Mouse (Mus musculus) heart, postnatal 4 days (tissue): Measurements from ENCODE around the gene Psma6. TPM values are rescaled to one million over a fixed set of nuclear protein-coding genes. Genes with fewer than 3 reads are reported as not detected.
"Not testable (repeated sequence)": the region's sequence is repeated elsewhere in the genome, so short reads cannot be mapped to it uniquely, and the experiment has no call there.

Experiments
- DNase-seq: peaks from one replicate; pipeline ENCODE4 v3.0.0; 2021
- total RNA-seq, 2 experiments: library from RNA; stranded (reverse); gene quantifications; 2 replicates each; pipeline ENCODE4 v1.2.3; 2021

The Psma6 gene
- total RNA-seq, 2 experiments from 2014 or later, result 192 to 195 TPM

DNA sequence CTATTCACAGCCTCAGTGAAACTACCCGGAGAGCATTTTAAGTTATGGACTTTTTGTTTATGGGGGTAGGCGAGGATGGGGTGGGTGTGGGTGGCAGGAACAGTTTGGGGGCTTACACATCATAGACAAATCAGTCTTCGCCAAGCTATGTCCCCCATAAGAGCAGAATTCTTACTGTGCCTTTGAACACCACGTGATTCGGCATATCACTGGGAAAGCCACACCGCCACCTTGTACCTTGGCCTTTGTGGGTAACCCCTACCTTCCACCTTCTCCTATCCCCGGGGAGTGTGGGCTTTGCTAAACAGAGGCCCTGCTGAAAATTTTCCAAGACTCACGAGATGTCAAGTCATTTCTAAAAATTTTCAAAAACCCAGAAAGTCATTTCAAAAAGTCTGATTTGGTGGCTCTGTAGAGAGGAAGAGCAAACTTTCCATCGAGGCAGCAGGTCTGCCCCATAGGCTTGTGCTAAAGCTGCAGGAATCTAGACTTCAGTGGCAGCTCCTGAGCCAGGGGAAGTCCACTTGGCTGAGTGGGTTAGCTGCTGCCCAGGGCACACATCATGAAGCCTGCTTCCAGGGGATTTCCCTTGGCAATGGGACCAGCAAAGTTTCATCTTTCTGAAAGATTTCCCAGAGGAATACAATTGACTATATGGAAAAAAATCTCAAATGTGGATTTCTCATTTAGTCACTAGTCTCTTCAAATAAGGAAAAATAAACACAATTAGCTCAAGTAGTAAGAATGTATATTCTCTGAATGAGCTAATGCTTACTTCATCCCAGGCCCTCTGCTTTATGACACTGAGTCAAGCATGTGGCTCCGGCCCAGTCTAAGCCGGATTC, 8.9 kb downstream of the Psma6 start:
- no peak for DNase-seq

DNA sequence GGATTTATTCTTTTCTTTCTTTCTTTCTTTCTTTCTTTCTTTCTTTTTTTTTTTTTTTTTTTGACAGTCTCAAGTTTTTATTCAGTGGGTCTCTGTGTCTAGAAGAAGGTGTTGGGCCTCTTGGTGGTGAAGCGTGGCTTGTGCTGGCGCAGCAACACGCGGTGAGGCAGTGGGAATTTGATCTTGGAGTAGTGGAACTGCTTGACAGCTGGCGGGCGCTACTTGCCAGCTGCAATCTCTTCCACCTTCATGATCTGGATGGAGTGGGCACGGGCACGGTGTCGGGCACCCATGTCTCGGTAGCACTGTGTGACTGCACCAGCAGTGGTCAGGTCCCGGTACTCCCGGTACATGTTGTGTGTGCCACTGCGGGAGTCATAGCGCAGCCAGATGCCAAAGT, 11.6 kb downstream of the Psma6 start:
- not testable (repeated sequence) for DNase-seq

DNA sequence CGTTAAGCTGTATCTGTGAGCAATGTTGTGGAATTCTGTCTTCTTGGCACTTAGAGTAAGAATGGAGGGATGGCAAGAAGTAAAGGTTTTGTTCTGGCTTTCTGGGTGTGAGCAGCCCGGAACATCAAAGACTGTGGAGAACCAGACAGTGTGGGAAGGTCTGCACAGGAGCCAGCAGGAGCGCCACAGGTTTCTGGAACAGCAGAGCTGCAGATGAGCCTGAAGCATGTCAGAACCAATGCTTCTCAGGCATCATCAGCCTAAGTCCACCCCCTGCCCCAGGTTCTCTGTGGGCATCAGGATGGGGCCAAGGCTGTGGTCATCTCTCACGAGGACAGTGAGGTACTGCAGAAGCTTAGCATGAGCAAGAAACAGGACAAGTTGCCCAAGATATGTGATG, 12.5 kb downstream of the Psma6 start:
- DNase-seq, result no peak

DNA sequence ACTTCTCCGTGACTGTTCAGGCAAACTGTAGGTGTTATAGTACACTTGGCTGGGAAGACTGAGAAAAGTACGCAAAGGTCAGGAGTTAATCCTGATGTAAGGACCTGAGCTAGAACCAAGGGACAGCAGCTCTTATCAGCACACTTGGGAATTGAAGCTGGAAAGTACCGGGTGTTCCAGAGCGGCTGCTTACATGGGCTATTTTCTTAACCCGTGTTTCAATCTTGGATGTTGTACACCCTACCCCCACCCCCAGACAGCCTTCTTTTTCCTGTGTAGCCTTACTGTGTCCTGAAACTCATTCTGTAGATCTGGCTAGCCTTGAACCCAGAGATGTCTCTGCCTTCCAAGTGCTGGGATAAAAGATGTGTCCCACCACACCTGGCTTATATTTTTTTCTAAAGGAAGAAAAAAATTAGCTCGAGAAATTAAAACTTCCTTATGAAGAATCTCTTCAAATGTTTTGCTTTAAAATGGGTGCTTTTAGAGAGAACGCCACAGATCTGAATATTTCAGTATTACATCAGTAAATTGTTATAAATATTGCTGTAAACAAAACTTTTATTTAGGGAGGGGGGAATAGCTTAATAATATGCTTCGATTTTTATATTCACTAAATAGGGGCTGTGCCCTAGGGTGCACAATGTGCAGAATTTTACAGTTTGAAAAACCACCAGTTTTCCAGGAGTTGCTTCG, 13.7 kb downstream of the Psma6 start:
- no peak for DNase-seq

DNA sequence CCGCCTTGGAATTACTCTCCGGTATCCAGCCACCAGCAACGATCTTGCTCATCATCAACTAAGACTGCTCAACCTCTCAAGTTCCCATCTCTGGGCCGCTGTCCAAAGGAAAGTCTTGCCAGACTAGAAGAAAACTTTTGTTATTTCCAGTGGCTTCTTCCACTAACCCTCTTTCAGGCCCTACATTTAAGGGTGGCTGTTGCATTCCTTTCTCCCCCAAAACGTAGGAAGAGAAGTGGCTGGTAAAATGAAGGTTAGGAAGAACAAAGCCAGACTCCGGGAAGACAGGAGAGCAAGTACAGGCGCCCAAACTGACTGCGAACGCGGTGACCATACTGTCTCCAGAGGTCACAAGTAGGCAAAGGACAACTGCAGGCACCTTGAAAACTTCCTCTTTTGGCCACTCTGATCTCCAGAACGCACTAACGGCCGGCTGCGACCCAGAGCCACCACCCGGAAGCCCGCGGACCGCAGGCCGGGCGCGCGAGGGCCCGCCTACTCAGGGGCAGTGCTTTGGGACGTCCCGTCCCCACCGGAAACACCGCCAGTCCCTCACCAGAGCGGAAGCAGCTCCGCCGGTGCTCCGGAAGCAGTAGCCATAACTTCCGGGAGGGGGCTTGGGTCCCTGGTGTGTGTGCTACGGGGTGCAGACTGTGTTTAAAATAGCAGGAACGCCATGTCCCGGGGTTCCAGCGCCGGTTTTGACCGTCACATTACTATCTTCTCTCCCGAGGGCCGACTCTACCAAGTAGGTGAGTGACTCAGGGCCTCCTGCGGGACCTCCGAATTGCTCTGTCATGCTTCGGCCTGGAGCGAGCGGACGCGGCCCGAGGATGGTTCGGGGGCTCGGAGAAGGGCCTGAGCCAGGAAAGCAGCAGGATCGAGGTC, 14.5 kb downstream of the Psma6 start:
- DNase-seq, result peak; percentile 93

DNA sequence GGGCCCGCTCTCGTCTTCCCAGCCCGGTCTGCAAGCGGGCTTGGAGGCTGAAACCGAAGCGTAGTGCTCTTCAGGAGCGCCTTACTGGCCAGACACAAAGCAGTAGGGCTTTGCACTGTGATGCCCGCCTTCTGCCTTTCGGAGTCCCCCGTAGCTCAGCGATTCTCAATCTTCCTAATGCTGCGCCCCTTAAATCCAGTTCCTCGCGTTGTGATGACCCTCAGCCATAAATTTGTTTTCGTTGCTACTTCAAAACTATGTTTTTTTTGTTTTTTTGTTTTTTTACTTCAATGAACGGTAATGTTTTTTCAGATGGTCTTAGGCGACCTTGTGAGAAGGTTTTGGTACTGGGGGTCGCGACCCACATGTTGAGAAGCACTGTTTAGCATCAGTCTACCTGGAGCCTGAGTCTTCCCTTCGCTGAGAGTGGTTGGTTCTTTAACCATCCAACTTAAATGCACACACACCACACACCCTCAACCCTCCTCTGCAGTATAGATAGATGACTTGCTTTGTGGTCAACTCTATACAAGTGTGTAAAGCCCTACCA, 15.2 kb downstream of the Psma6 start:
- DNase-seq, result no peak

DNA sequence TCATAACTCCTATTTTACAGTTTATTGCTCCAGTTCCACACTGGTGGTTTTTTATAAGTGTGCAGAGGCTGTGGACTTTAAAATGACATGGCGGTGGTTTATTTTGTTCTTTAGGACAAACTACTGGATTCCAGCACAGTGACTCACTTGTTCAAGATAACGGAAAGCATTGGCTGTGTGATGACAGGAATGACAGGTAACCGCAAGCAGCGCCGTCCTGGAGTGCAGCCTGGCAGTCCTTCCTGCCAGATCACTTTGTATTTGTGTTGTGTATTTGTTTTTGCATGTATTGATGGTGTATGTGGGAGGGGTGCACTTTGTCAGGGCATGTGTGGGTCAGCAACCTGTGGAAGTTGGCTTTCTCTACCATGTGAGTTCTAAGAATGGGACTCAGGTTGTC, 23.9 kb downstream of the Psma6 start:
- no peak for DNase-seq

DNA sequence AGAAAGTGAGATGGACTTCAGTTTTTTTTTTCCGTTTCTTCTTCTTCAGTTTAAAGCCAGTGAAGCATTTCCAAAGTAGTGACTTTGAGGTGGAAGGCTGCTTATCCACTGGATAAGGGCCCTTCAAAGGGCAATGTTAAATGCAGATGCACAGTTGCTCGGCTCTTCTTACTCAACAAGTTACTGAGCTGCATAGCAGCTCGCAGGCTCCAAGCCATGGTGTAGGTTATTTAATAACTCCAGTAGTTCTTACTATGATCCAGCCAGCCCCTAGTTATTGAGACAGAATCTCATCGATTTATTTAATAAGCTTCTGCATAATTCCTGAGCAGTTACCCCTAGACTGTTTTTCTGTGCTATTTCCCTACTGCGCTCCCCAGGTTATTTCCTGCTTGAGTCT, 31.2 kb downstream of the Psma6 start:
- no peak for DNase-seq

DNA sequence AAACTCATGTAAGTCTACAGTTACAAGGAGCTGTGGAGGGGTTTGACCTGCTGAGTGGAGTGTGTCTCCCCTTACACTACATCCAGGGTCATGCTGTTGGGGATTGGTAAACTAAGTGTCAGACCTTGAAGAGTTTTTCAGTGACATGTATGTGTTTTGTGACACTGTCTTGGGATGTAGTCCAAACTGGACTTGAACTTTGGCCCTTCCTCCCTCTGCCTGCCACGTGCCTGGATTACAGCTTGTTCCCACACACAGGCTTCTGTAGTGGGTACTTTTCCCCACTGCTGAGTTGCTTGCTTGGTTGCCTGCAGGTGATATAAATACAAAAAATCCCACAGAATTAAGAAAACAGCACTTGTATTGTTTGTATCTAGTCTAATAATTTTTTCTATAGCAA, 31.7 kb downstream of the Psma6 start:
- DNase-seq, result no peak

DNA sequence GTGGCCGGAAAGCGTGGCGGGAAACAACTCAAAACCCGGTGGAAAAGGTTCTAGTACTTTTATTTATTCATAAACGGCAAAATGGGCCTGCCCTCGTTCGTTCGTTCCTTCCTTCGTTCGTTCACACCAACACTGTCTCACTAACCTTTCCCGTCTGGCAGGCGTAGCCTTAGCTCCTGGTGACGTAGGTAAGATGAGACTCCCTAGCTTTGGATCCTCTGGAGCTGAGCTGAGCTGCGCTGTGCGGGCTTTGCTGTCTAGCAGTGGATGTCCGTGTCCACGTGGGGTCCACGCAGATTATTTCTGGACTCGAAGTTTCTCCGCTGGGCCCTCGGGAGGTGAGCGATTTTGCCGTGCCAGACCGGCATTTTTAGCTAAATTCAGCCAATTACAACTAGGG, 36.2 kb downstream of the Psma6 start:
- DNase-seq, result no peak

DNA sequence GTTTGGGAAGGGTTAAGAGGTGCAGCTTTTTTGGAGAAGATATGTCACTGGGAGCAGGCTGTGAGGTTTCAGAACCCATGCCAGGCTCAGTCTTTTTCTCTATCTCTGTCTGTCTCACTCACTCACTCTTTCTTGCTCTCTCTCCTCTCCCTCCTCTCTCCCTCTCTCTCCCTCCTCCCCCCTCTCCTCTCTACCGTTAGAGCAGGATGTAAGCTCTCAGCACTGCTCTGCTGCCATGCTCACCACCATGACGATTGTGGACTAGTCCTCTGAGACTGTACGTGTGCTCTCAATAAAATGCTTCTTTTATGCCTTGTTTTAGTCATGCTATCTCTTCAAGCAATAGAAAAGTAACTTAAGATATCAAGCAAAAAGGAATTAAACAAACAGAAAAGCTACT, 38.0 kb downstream of the Psma6 start:
- no peak for DNase-seq

DNA sequence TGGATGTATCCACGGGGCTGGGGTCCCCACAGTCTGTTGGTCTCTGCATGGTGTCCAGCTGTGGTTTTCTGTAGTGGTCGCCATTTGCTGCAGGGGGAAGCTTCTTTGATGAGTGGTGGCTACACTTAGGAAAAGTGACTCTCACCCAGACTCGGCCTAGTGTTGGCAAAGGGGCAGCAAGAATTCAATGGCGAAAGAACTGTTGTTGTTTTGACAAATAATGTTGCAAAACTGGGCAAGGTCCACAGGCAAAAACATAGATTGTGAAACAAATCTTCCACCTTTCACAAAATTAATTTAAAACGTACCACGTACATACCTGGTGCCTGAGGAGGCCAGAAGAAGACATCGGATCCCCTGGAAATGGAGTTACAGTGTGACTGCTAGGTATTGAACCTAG, 42.3 kb downstream of the Psma6 start:
- no peak for DNase-seq

DNA sequence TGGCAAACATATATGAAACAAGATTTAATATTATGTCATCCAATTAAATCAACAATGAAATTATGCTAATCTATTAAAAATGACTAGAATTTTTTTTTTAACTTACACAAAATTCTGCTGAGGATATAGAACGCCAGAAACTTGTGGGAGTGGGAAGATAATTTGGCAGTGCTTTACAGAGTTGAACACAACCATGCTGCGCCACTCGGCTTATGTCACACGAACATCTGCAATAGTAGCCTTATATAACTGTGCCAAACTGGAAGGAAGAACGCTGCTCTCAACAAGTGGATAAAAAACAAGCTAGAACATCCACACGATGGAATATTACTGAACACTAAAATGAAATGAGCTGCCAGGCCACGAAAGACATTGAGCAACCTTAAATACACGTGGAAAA, 45.2 kb downstream of the Psma6 start:
- DNase-seq, result no peak

DNA sequence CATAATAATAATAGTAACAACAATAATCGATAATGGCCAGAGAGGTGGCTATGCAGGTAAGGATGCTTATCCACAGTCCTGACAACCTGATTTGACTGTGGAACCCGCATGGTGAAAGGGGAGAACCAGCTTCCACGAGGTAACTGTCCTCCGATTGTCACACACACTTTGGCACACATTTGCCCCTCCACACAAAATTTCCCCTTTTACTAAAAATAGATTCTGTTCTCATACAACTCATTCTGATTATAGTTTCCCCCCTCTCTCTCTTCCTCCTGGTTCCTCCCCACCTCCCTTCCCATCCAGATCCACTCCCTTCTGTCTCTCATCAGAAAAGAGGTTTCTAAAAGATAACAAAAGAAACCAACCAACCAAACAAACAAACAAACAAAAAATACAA, 45.9 kb downstream of the Psma6 start:
- DNase-seq, result no peak

DNA sequence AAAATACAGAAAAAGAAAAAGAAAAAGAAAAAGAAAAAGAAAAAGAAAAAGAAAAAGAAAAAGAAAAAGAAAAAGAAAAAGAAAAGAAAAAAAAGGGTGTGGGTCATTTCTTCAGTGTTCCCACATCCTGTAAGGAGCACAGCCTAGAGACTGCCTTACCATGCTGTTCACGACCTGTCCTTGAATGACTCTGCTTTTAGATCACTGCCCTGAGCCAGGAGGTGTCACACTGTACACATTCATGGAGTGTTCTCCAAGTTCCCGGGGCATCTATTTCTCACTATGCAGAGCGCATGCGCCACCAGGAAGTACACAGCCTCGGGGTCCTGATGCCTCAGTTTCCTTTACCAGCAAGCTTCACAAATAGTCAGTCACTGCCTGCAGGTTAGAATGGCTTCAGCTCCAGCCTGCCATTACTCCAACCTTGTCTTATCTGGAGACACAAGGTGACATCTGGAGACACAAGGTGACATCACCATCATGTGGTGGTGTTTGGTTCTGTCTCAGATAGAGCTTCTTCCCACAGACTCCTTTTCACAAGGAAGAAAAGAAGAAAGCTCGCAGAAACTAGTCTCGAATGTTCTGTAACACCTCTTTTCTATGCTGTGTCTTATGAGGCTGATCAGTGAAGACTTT, 48.4 kb downstream of the Psma6 start:
- DNase-seq, result no peak

DNA sequence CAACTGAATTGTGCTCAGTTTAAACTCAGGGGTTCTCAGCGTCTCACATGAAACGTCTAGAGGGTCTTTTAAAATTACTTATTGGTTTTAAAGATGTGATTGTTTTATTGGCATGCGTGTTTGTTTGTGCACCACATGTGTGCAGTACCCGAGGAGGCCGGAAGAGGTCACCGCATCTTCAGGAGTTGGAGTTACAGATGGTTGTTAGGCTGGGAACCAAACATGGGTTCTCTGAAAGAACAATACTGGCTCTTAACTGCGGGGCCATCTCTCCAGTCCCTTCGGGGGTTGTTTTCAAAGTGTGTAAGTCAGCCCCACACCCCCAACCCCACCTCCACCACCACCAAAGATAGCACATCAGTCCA, 48.9 kb downstream of the Psma6 start:
- DNase-seq, result no peak

DNA sequence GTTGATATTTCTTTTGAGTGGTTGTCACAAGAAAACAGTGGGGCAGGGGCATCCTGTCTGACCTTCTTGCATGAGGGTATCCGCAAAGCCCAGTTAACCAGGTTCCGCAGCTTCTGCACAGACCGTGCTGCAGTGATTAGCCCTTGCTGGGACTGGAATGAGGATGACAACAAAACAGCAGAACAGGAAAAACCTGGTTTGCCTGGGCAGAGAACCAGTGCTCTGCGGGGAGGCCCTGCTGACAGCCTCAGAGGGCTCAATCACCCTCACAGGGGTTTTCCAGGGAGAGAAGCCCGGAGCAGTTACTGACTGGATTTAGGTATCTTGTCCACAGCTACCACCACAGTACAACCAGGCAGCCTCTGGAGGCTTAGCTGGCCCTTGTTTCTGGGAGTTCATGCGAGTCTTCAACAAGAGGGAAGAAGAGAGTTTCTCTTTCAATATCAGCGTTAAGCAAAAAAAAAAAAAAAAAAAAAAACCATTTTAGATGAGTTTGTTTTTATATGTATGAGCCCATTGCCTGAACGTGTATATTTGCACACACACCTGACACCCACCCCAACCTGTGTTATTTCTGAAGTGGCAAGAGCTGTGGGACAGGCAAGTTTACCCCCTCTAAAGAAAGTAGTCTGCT, 49.9 kb downstream of the Psma6 start:
- no peak for DNase-seq

DNA sequence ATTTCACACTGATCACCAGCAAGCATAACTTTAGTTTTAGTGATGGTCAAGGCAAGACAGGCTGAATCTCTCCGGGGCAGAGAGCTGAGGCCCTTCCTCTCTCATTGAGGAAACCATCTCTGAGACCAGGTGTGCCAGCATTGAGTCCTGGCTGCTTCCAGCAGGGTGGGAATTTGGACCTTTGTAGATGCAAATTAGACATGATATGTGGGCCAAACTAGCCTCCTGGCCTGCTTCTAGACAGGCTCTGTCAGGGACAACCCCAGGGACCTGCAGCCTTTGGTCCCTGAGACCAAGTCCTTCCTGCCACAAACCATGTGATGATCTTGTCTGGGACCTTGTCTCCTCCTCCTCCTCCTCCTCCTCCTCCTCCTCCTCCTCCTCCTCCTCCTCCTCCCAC, 51.1 kb downstream of the Psma6 start:
- no peak for DNase-seq

DNA sequence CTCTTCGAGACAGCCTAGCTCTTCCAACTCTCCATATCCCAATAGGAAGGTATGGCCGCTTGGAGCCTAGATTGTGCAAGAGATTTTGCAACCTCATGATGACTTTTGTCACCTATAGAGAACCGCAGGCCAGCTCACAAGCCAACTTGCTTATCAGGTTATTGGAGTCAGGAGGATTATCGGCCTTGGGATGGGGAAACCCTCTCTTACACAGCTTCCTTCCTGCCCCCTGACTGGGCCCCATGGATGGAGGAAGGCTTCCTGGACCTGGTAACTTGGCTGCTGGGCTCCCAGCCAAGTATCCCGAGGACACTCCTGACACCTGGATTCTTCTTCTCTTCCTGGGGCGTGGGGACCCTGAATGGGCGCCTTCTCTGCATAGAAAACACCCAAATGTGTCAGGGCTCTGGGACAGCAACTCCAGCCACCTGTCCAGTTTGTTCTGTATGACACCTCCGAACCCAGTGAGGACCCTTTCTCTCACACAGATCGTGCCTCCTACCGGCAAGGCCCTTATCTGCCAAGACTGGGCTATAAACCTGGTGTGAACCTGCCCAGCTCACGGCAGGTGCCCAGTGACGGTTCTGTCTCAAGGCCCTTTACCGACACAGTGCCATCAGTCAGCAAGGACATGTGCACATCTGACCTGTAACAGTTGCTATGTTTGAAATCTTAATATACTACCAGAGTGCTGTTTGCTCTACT, 53.3 kb downstream of the Psma6 start:
- DNase-seq, result peak; percentile 30

DNA sequence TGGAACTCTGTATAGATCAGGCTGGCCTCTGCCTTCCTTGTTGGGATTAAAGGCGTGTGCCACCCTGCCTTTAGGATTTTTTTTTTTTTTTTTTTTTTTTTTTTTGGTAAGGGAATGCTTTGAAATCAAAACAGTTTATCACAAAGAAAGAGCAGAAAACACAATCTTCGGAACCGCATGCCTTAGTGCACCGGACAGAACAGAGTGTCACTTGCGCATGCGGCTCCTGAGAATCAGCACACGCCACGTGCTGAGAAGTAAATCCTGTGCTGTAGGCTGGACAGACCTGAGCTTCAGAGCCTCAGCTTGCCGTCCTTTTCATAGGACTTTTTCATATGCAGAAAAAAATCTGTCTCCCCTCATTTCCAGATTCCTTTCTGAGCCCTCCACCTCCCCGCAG, 54.0 kb downstream of the Psma6 start:
- no peak for DNase-seq

DNA sequence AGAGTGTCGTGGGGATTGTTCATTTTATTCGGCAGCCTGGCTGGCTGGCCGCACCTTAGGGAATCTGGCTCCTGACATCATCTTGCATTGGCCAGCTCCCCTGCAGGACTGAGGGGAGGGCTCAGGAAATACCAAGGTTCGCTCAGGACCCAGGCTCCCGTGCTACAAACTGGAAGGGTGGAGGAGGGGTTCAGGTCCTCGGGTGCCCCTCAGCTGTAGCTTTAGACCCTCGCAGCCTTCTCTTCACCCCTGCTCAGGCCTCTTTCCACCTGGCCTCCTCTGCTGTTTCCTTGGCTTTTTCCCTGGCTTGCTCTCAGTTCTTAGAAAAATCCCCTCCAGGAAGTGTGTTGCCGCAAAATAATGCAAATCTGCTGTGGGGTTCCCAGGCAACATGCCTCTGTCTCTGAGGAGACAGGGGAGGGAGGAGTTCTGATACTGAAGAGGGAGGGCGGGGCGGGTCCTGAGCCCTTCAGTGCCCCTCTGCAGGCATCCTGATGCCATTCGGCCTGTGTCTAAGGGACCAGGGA, 54.7 kb downstream of the Psma6 start:
- no peak for DNase-seq
